Mouse (Mus musculus): Measurements from ENCODE around the gene Emilin2. TPM values are rescaled to one million over a fixed set of nuclear protein-coding genes. Genes with fewer than 3 reads are reported as not detected.

Emilin2 gene
- polyA plus RNA-seq, 1 experiment, result 1.6 TPM

GRCm38 (mm10) chr17:71301413-71301812, 10.4 kb downstream of the Emilin2 start:
- DNase-seq (ENCODE audit: extremely low spot score in 1 of 2, low spot score in 1 of 2), result no peak

DNA sequence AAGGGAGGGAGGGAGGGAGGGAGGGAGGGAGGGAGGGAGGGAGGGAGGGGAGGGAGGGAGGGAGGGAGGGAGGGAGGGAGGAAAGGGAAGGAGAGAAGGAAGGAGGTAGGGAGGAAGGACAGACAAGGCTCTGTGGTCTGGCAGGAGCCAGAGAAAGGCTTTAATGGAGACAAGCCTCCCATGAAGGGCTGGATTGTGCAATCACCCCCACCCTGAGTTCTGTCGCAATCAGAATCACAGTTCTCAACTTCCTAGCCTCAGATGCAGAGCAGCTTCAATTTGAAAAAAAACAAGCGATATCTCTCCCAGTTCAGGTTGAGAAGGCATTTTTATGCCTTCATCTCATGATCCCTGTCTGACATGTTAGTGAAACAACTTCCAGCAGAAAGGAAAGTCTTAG, 11.4 kb downstream of the Emilin2 start:
- DNase-seq (ENCODE audit: extremely low spot score in 1 of 2, low spot score in 1 of 2), result no peak

- no peak for DNase-seq (ENCODE audit: extremely low spot score in 1 of 2, low spot score in 1 of 2)
Measured at GRCm38 (mm10) chr17:71299879-71300278, 11.9 kb downstream of the Emilin2 start.

DNA sequence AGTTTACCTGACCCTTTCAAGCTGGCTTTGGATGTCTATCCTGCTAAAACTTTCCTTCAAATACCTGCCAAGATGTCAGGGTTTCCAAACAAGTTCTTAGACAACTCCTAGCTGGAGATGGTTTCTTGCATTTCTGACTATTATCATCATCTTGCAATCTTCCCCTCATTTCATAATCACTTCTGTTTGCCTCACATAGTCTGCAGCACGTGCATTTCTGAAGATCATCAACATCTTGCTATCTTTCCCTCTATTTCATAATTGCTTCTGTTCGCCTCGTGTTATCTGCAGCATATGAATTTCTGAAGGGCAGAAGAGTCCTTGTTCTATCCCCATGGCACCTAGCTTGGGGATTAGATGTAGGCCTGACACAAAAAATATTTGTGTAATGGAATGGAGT, 17.2 kb downstream of the Emilin2 start:
- DNase-seq (ENCODE audit: extremely low spot score in 1 of 2, low spot score in 1 of 2), result no peak

GRCm38 (mm10) chr17:71292897-71293296, 18.9 kb downstream of the Emilin2 start:
- no peak for DNase-seq (ENCODE audit: extremely low spot score in 1 of 2, low spot score in 1 of 2)

GRCm38 (mm10) chr17:71291897-71292420, 19.8 kb downstream of the Emilin2 start:
- DNase-seq (ENCODE audit: extremely low spot score in 1 of 2, low spot score in 1 of 2), result no peak

GRCm38 (mm10) chr17:71290486-71291410, 21.0 kb downstream of the Emilin2 start:
- DNase-seq (ENCODE audit: extremely low spot score in 1 of 2, low spot score in 1 of 2), result no peak

DNA sequence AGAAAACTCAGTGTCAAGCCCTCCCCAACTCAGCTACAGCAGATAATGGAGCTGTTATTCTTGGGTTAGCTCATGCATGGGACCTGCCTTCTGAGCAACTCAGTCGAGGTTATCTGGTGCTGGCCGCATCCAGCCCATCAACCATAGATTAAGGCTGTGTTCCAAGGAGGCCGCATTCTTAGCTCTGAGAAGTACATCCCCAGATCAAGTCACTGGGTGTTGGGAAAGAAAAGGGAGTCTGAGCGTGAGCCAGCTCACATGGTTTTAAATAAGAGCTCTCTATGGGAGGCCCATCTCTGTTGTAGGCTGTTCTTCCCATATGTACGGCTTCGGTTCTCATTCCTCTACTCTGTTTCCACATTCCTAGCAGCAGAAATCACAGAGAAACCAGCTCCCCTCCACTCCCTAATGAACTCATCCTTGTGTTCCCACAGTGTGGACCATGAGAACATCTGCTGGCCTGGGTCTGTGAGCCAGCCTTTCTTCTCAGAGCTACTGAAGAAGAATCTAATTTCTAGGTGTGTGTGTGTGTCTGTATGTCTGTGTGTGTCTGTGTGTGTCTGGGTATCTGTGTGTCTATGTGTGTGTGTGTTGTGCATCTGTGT, 22.1 kb downstream of the Emilin2 start:
- no peak for DNase-seq (ENCODE audit: extremely low spot score in 1 of 2, low spot score in 1 of 2)

GRCm38 (mm10) chr17:71288808-71289548, 22.8 kb downstream of the Emilin2 start:
- no peak for DNase-seq (ENCODE audit: extremely low spot score in 1 of 2, low spot score in 1 of 2)

DNA sequence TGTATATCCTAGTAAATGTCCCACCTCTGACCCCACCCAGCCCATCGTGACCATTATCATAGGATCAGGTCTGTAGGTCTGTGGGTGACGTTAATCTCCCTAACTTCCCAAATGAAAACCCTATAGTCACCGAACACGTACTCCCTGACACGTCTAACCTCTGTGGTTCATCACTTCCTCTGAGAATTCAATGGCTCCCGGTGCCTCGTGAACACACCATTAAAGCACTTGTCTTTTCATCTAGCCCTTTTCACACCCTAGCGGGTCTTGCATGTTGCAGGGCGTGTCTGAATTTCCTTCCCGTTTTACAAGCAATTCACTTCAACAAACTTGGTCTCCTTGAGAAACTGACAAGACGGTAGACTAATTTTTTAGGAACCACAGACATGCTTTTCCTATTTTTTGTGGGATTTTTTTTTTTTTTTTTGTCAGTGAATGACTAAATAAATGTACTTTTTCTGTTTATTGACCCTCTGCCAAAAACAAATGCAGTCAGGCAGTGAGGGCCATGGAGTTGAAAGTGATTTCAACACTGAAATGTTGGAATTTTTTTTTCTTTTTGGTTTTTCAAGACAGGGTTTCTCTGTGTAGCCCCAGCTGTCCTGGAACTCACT, 23.5 kb downstream of the Emilin2 start:
- no peak for DNase-seq (ENCODE audit: extremely low spot score in 1 of 2, low spot score in 1 of 2)

GRCm38 (mm10) chr17:71287586-71287985, 24.2 kb downstream of the Emilin2 start:
- no peak for DNase-seq (ENCODE audit: extremely low spot score in 1 of 2, low spot score in 1 of 2)

GRCm38 (mm10) chr17:71285929-71286328, 25.8 kb downstream of the Emilin2 start:
- DNase-seq (ENCODE audit: extremely low spot score in 1 of 2, low spot score in 1 of 2), result no peak

GRCm38 (mm10) chr17:71284890-71285289, 26.9 kb downstream of the Emilin2 start:
- no peak for DNase-seq (ENCODE audit: extremely low spot score in 1 of 2, low spot score in 1 of 2)

DNA sequence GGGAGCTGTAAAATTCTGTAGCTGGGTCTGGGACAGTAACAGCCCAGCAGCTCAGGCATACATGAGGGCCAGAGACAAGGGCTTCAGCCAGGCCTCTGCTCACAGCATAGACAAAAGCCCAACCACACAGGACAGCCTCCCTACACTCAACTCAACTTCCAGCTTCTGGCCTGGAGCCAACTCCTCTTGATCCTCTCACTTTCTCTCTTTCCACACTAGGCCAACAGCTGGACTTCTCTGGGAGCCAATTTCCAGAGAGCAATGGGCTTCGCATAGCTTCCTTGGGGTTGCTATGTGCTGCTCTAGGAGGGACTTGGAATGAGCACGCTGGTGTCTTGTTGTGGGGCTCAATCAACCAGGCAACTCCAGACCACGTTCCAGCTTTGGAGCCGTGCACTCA, 28.5 kb downstream of the Emilin2 start:
- DNase-seq (ENCODE audit: extremely low spot score in 1 of 2, low spot score in 1 of 2), result no peak

DNA sequence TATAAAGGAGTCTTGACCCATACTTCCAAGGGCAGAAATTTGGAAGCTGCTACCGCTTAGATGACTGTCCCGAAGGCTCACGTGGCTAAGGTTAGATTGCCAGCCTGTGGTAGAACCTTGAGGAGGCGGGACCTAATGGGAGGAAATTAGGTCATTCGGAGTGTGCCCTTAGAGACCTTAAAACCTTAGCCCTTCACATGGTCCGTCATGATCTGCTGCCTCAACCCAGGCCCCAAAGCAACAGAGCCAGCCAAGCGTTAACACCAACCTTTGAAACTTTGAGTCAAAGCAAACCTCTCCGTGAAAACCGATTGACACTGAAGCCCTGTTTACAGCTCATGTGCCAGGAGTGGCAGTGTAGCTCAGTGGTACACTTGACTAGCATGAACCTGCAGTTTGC, 29.1 kb downstream of the Emilin2 start:
- DNase-seq (ENCODE audit: extremely low spot score in 1 of 2, low spot score in 1 of 2), result no peak

- DNase-seq (ENCODE audit: extremely low spot score in 1 of 2, low spot score in 1 of 2), result no peak
Measured at GRCm38 (mm10) chr17:71277701-71278491, 33.9 kb downstream of the Emilin2 start.

- DNase-seq (ENCODE audit: extremely low spot score in 1 of 2, low spot score in 1 of 2), result no peak
Measured at GRCm38 (mm10) chr17:71276771-71277170, 35.0 kb downstream of the Emilin2 start.

DNA sequence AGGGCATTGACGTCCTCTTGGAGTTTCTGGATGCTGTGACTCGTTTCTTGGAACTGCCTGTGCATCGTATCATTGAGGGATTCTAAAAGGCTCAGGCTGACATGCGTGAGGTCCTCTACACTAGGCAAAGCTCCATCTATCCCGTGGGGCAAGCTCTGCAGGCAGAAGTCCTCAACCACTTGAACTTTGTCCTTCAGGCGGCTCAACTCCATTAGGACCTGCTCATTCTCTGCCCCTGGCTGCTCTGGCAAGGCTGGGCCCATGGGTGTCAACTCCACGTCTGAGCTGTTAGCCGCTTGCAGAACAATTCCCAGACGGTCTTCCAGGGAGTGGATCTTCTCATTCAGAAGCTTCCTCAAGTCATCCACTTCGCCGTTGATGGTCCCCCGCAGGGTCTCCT, 37.9 kb downstream of the Emilin2 start:
- DNase-seq (ENCODE audit: extremely low spot score in 1 of 2, low spot score in 1 of 2), result no peak

DNA sequence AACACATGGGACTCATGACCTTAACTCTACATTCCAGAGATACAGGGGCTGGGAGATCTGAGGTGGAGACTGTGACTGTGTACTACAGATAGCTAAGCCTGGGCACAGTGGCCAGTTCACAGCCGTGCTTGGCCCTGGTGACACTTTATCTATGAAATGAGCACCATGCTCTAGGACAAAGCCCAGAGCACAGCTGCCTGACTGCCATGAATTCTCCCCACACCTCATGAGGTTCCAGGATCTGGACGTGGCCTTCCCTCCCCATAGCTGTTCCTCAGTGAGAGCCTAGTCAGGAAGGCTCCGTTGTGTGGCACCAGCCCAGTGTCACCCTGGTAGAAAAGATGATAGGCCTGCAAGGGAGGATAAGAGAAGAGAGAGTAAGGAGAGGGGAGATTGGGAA, 43.2 kb downstream of the Emilin2 start:
- DNase-seq (ENCODE audit: extremely low spot score in 1 of 2, low spot score in 1 of 2), result no peak

DNA sequence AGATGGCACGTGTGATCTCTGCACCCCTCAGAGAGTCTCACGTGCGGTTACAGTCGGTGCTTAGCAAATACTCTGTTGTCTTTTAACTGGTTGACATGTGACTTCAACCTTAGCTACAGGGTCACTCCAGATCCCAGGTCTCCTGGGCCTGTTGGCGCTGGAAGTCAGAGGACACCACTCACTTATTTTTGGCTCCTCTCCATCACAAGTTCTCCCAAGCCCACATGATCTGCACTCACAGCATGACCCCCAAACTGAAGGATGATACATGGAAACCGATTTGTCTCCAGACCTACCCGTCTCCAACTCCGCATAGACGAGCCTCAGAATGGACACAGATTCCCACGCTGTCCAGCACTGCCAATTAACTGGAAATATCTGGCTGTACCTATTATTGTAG, 43.6 kb downstream of the Emilin2 start:
- DNase-seq (ENCODE audit: extremely low spot score in 1 of 2, low spot score in 1 of 2), result no peak

Measured in frontal cortex, adult 2 months (tissue).